Mouse (Mus musculus) left cerebral cortex, adult 8-10 months (tissue): ENCODE results near the gene Il5. TPM values are rescaled to one million over a fixed set of nuclear protein-coding genes. Genes with fewer than 3 reads are reported as not detected.
A peak's percentile ranks its signal among the peaks of the same experiment; 100 is the strongest.

Experiments
- DNase-seq, 2 experiments: peaks; one replicate each; pipeline ENCODE4 v3.0.0; 2022; ENCODE audit warnings: low spot score in 2 of 2
- total RNA-seq, 4 experiments: library from RNA; stranded (reverse); gene quantifications; 2 replicates each; pipeline ENCODE4 v1.2.4; 2022

Il5 gene
- not detected for total RNA-seq

- no peak for DNase-seq
Measured at GRCm38 (mm10) chr11:53720715-53721114, at the start of gene Il5. Il5 (plus strand) TSS chr11:53720794.

- no peak for DNase-seq
Measured at GRCm38 (mm10) chr11:53671414-53671813, 49.2 kb upstream of the Il5 start.

GRCm38 (mm10) chr11:53680141-53680540 lies 40.5 kb upstream of the Il5 start:
- DNase-seq: no peak

GRCm38 (mm10) chr11:53681686-53682085 lies 38.9 kb upstream of the Il5 start:
- no peak for DNase-seq

GRCm38 (mm10) chr11:53682170-53682569 lies 38.4 kb upstream of the Il5 start:
- no peak for DNase-seq

GRCm38 (mm10) chr11:53682994-53683530 lies 37.5 kb upstream of the Il5 start:
- DNase-seq: no peak

- no peak for DNase-seq
Measured at GRCm38 (mm10) chr11:53691979-53692378, 28.6 kb upstream of the Il5 start.

- DNase-seq: no peak
Measured at GRCm38 (mm10) chr11:53698521-53698920, 22.1 kb upstream of the Il5 start.

GRCm38 (mm10) chr11:53699351-53699750 lies 21.2 kb upstream of the Il5 start:
- no peak for DNase-seq

GRCm38 (mm10) chr11:53706236-53706933 lies 14.2 kb upstream of the Il5 start:
- no peak for DNase-seq

- DNase-seq: peak; percentile 81 to 88
Measured at GRCm38 (mm10) chr11:53706934-53707717, 13.5 kb upstream of the Il5 start, which contains the start of gene Rad50. Rad50 (minus strand) TSS chr11:53707319.

- DNase-seq: no peak
Measured at GRCm38 (mm10) chr11:53707718-53708009, 12.9 kb upstream of the Il5 start.

- no peak for DNase-seq
Measured at GRCm38 (mm10) chr11:53719701-53720100, 893 bp upstream of the Il5 start.

- DNase-seq: no peak
Measured at GRCm38 (mm10) chr11:53731457-53731856, 10.9 kb downstream of the Il5 start.

- DNase-seq: no peak
Measured at GRCm38 (mm10) chr11:53732244-53732643, 11.7 kb downstream of the Il5 start.

GRCm38 (mm10) chr11:53733824-53734223 lies 13.2 kb downstream of the Il5 start:
- no peak for DNase-seq

GRCm38 (mm10) chr11:53734431-53734830 lies 13.8 kb downstream of the Il5 start:
- DNase-seq: no peak

GRCm38 (mm10) chr11:53734970-53735681 lies 14.5 kb downstream of the Il5 start:
- DNase-seq: no peak

- peak; percentile 20 to 30 for DNase-seq
Measured at GRCm38 (mm10) chr11:53735682-53736245, 15.2 kb downstream of the Il5 start.

- peak; percentile 20 to 67 for DNase-seq
Measured at GRCm38 (mm10) chr11:53736771-53737572, 16.4 kb downstream of the Il5 start.

GRCm38 (mm10) chr11:53737573-53737946 lies 17.0 kb downstream of the Il5 start:
- peak in 1 of 2 experiments; percentile 40 for DNase-seq
